Mouse (Mus musculus) C3H10T1/2 (cell line): Measurements from ENCODE around the gene Nek3. TPM values are rescaled to one million over a fixed set of nuclear protein-coding genes. Genes with fewer than 3 reads are reported as not detected.

Source experiments
- polyA plus RNA-seq, 2 experiments: library from polyadenylated mRNA; unstranded; fragments of >200 nt; fragmentation: generic; extraction: Trizol; gene quantifications; one replicate each; pipeline ENCODE4 v1.2.1; 2012; ENCODE audit warnings: missing spikeins in 2 of 2

The Nek3 gene
- polyA plus RNA-seq, result 1 to 10 TPM in 1 of 2 experiments, under 1 TPM in 1; 0.80 to 3.7 TPM

DNA sequence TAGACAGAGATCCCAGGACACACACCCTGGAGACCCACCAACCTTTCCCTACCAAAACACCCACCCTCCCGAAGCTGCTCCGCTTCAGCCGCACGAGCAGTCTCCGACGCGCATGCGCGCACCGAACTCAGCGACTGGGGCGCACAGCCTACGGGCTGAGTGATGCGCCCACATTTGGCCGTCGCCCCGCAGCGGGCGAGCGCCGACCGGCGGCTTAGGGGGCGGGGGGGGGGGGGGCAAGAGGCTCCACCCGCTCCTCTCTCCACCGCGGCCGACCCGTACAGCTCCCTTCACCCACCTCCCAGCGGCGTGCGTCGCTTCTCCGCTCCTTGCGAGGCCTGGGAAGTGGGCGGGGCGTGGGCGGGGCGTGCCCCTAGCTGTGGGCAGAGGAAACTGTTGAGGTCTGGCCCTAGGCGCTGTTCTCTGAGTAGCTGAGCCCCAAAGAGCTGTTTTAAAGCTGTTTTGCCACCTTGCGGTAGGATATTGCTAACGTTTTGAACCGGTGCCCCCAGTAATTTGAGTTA, at the start of gene Nek3:
Gene Nek3 (minus strand): TSS at position 356 of the 524 bp plus-strand sequence.

DNA sequence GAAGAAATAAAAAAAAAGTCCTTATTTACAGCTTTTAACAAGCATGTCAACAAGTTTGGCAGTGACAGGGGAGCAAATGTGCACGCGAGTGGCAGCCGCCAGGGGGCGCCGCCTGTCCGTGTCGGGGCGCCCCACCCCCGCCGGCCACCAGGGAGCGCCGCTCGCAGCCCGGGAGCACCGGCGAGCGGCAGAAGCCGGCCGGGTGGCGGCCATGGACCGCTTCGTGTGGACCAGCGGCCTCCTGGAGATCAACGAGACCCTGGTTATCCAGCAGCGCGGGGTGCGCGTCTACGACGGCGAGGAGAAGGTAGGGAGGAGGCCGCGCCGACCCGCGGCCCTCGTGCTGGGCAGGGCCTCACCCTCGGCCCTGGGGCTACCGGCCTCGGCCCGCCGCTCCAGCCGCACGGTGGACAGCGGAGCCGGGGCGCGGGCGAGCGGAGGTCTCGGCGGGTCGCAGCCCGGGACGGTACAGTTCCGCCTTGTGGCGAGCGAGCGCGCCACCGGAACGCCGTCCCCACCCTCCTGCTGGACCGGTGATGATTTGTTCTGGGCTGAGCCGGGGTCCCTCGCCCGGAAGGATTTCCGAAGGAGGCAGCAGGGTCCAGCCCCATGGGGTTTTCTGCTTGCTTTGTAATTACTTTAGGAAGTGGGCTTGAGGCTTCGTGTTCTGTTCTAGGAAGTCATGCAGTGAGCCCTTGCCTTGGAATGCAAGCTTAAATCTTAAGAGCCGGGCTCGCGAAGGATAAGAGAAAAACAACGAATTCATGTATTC, 26.6 kb upstream of the Nek3 start, which contains the start of gene Vps36:
Gene Vps36 (plus strand): TSS at position 150 of the 772 bp plus-strand sequence.

DNA sequence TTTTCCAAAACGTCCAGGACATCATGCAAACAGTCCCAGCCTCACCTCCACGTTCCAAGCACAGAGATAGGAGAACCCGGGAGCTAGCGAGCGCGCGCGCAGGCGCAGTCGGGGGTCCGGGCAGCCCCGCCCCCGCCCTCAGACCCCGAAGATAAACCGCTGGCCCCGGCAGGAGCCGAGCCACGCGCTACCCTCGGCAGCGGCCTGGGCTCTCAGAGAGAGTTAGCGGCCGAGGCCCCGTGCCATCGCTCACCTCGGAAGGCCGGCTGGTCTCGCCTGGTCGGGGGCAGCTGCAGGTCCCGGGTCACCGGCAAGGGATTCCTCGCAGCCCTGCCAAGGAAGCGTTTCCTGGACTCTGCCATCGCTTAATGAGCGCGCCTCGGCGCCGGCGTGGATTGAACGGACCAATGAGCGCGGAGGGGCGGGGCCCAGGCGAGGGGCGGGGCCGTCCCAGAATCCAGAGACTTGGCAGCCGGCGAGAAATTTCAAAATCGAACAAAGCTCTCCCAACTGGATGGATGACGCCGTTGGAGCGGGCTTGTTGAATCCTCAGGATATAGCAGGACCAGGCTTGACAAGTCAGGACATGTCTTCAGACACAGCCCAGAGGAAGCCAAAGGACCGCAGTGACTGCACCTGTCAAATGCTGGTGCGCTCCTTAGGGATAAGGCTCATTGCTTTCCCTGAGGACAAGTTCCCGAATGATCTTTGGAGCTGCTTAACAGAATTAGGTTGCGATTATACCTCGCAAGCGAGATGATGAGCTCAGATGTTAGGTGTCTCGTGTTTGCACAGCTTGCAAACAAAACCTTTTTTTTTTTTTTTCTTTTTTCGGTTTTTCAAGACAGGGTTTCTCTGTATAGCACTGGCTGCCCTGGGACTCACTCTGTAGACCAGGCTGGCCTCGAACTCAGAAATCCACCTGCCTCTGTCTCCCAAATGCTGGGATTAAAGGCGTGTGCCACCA, 19.5 kb upstream of the Nek3 start, which contains the start of gene Ckap2:
Gene Ckap2 (minus strand): TSS at position 389 of the 967 bp plus-strand sequence.

DNA sequence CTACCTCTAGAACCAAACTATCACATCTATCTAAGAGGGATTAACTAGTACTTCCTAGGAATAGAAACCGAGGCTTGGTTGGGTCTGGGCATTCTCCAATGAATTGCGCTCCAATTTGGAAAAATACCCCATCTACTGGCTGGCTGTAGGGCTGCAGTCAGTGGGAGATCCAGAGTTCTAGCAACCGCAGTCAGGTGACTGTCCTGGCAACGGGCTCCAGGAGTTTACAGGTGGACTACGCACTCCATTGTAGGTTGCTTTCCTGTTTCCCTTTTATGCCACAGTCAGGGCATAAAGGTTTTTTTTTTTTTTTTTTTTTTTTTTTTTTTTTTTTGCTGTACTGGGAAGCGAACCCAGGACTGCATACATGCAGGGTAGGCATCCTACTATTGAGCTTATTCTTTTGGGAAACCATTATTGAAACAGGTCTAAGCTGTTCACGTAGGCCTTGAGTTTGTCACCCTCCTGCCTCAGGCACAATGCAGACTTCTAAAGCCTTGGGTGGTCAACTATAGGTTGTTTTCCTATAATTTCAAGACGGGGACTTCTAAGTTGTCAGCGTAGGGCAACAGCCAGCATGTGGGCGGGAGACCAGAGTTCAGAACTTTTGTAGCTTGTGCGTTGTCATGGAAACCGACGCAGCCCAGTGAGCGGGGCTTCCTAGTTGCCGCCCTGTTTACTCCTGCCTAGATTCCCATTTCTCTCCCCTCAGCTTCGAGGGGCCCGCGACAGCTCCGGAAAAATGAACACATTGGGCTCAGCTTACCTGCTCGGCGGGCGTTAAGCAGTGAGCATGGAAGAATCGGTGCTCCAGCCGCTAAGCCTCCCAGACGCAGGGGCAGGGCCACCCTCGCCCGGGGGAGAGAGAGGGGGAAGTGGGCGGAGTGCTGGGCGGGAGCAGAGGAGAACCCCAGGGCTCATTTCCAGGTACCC, 41.7 kb downstream of the Nek3 start, which contains the start of gene Nek5:
Gene Nek5 (minus strand): TSS at position 834 of the 933 bp plus-strand sequence.

Other genes starting within 250 kb of the Nek3 start
- gene Defb15, start 233.7 kb downstream of the Nek3 start, polyA plus RNA-seq, result not detected
- gene Defb35, start 228.1 kb downstream of the Nek3 start, polyA plus RNA-seq, result not detected
- not detected for gene Defb13, start 219.7 kb downstream of the Nek3 start, polyA plus RNA-seq
- not detected for gene Fam90a1a, start 207.7 kb downstream of the Nek3 start, polyA plus RNA-seq
- not detected for gene Ccdc70, start 196.7 kb downstream of the Nek3 start, polyA plus RNA-seq
- gene Atp7b, start 106.1 kb downstream of the Nek3 start, polyA plus RNA-seq, result under 1 TPM in 1 of 2 experiments, not detected in 1; 0.05 TPM
- gene Alg11, start 105.7 kb downstream of the Nek3 start, polyA plus RNA-seq, result 1 to 10 TPM in 1 of 2 experiments, under 1 TPM in 1; 0.19 to 3.1 TPM
- not detected for gene Nek5, start 41.4 kb downstream of the Nek3 start, polyA plus RNA-seq
- gene Ckap2, start 19.4 kb upstream of the Nek3 start, polyA plus RNA-seq, result 10 to 100 TPM in 1 of 2 experiments, 1 to 10 TPM in 1; 4.0 to 47.6 TPM
- 10 to 100 TPM; 15.5 to 19.0 TPM for gene Vps36, start 26.4 kb upstream of the Nek3 start, polyA plus RNA-seq
- gene Thsd1, start 60.9 kb upstream of the Nek3 start, polyA plus RNA-seq, result under 1 TPM; 0.02 to 0.50 TPM
- not detected for gene Tpte, start 117.0 kb upstream of the Nek3 start, polyA plus RNA-seq
- 1 to 10 TPM in 1 of 2 experiments, under 1 TPM in 1; 0.78 to 3.5 TPM for gene Slc25a15, start 232.2 kb upstream of the Nek3 start, polyA plus RNA-seq
- gene Mrps31, start 244.9 kb upstream of the Nek3 start, polyA plus RNA-seq, result 10 to 100 TPM in 1 of 2 experiments, 1 to 10 TPM in 1; 2.2 to 12.2 TPM